Mouse (Mus musculus): ENCODE results near the gene Fam114a1. TPM values are rescaled to one million over a fixed set of nuclear protein-coding genes. Genes with fewer than 3 reads are reported as not detected.

Gene Fam114a1
- total and polyA plus RNA-seq, 3 experiments, result 0.05 TPM; not detected in 2

GRCm38 (mm10) chr5:64958991-64959842, 10.7 kb upstream of the Fam114a1 start:
- TF ChIP-seq GATA1 (IDR thresholded peaks at IDR 0.05; ENCODE audit: borderline replicate concordance, low read length) (no peak), POLR2AphosphoS5 (IDR thresholded peaks at IDR 0.05; ENCODE audit: insufficient replicate concordance, low read depth, low read length) (no peak), GATA2 (IDR thresholded peaks at IDR 0.05; ENCODE audit: borderline replicate concordance, low read depth, low read length) (no peak), TAL1 (conservative IDR thresholded peaks at IDR 0.05; ENCODE audit: low read depth, low read length) (no peak), CTCF (IDR thresholded peaks at IDR 0.05; ENCODE audit: low read depth, low read length) (no peak)
- DNase-seq (ENCODE audit: low spot score) (no peak), ATAC-seq (ENCODE audit: extremely low read depth, insufficient number of reproducible peaks, low FRiP score, poor library complexity, severe bottlenecking) (no peak)
- Histone ChIP-seq H3K4me3 (ENCODE audit: low read depth, low read length) (no peak overlapping the region), H3K9me3 (replicated peaks) (no peaks in the 10 kb centered on the region), H3K36me3 (replicated peaks) (no peaks in the 10 kb centered on the region), H3K4me1 (ENCODE audit: insufficient read depth, low read depth, low read length) (no peaks in the 10 kb centered on the region), H3K27me3 (ENCODE audit: insufficient read depth, low read length) (0 out of 2 replicates have a peak, but pooled peaks cover 3% of the 10 kb centered on the region)

GRCm38 (mm10) chr5:64959843-64960230, 10.0 kb upstream of the Fam114a1 start, which contains the start of gene Tlr6:
TSS of gene Tlr6 (minus strand) at chr5:64960097.
- Histone ChIP-seq H3K4me1 (ENCODE audit: insufficient read depth, low read depth, low read length) (no peaks in the 10 kb centered on the region), H3K27me3 (ENCODE audit: insufficient read depth, low read length) (0 out of 2 replicates have a peak, but pooled peaks cover 3% of the 10 kb centered on the region), H3K9me3 (replicated peaks) (no peaks in the 10 kb centered on the region), H3K36me3 (replicated peaks) (no peaks in the 10 kb centered on the region), H3K4me3 (ENCODE audit: low read depth, low read length) (no peak within 1 kb of the TSS)
- ATAC-seq (ENCODE audit: extremely low read depth, insufficient number of reproducible peaks, low FRiP score, poor library complexity, severe bottlenecking), result no peak
- TF ChIP-seq CTCF (IDR thresholded peaks at IDR 0.05; ENCODE audit: low read depth, low read length) (peak; percentile 66), TAL1 (conservative IDR thresholded peaks at IDR 0.05; ENCODE audit: low read depth, low read length) (no peak)
- DNase-seq (ENCODE audit: low spot score), result peak; percentile 15

GRCm38 (mm10) chr5:64960857-64961391, 8.9 kb upstream of the Fam114a1 start:
- TF ChIP-seq TAL1 (conservative IDR thresholded peaks at IDR 0.05; ENCODE audit: low read depth, low read length), result no peak
- TF ChIP-seq GATA2 (IDR thresholded peaks at IDR 0.05; ENCODE audit: borderline replicate concordance, low read depth, low read length), result no peak
- TF ChIP-seq GATA1 (IDR thresholded peaks at IDR 0.05; ENCODE audit: borderline replicate concordance, low read length), result no peak
- TF ChIP-seq POLR2AphosphoS5 (IDR thresholded peaks at IDR 0.05; ENCODE audit: insufficient replicate concordance, low read depth, low read length), result no peak
- TF ChIP-seq CTCF (IDR thresholded peaks at IDR 0.05; ENCODE audit: low read depth, low read length), result no peak
- Histone ChIP-seq H3K4me1 (ENCODE audit: insufficient read depth, low read depth, low read length) (no peaks in the 10 kb centered on the region), H3K27me3 (ENCODE audit: insufficient read depth, low read length) (0 out of 2 replicates have a peak, but pooled peaks cover 3% of the 10 kb centered on the region), H3K9me3 (replicated peaks) (no peaks in the 10 kb centered on the region), H3K4me3 (ENCODE audit: low read depth, low read length) (no peak overlapping the region), H3K36me3 (replicated peaks) (no peaks in the 10 kb centered on the region)
- no peak for DNase-seq (ENCODE audit: low spot score)
- ATAC-seq (ENCODE audit: extremely low read depth, insufficient number of reproducible peaks, low FRiP score, poor library complexity, severe bottlenecking), result no peak; the same call in 1 of the 2 replicates

GRCm38 (mm10) chr5:64963271-64963670, 6.6 kb upstream of the Fam114a1 start:
- Histone ChIP-seq H3K4me1 (ENCODE audit: insufficient read depth, low read depth, low read length) (no peaks in the 10 kb centered on the region), H3K4me3 (ENCODE audit: low read depth, low read length) (no peak overlapping the region), H3K36me3 (replicated peaks) (no peaks in the 10 kb centered on the region), H3K27me3 (ENCODE audit: insufficient read depth, low read length) (0 out of 2 replicates have a peak, but pooled peaks cover 3% of the 10 kb centered on the region), H3K9me3 (replicated peaks) (no peaks in the 10 kb centered on the region)
- ATAC-seq (ENCODE audit: extremely low read depth, insufficient number of reproducible peaks, low FRiP score, poor library complexity, severe bottlenecking) (no peak), DNase-seq (ENCODE audit: low spot score) (no peak)
- TF ChIP-seq CTCF (IDR thresholded peaks at IDR 0.05; ENCODE audit: low read depth, low read length) (no peak), GATA2 (IDR thresholded peaks at IDR 0.05; ENCODE audit: borderline replicate concordance, low read depth, low read length) (no peak), POLR2AphosphoS5 (IDR thresholded peaks at IDR 0.05; ENCODE audit: insufficient replicate concordance, low read depth, low read length) (no peak), GATA1 (IDR thresholded peaks at IDR 0.05; ENCODE audit: borderline replicate concordance, low read length) (no peak)

- Histone ChIP-seq H3K27me3 (ENCODE audit: insufficient read depth, low read length) (0 out of 2 replicates have a peak, but pooled peaks cover 3% of the 10 kb centered on the region), H3K9me3 (replicated peaks) (no peaks in the 10 kb centered on the region), H3K4me1 (ENCODE audit: insufficient read depth, low read depth, low read length) (no peaks in the 10 kb centered on the region), H3K4me3 (ENCODE audit: low read depth, low read length) (no peak overlapping the region), H3K36me3 (replicated peaks) (no peaks in the 10 kb centered on the region)
- no peak for ATAC-seq (ENCODE audit: extremely low read depth, insufficient number of reproducible peaks, low FRiP score, poor library complexity, severe bottlenecking)
- DNase-seq (ENCODE audit: low spot score), result no peak
- no peak for TF ChIP-seq GATA2 (IDR thresholded peaks at IDR 0.05; ENCODE audit: borderline replicate concordance, low read depth, low read length)
- TF ChIP-seq TAL1 (conservative IDR thresholded peaks at IDR 0.05; ENCODE audit: low read depth, low read length), result no peak
- TF ChIP-seq CTCF (IDR thresholded peaks at IDR 0.05; ENCODE audit: low read depth, low read length), result no peak
- no peak for TF ChIP-seq POLR2AphosphoS5 (IDR thresholded peaks at IDR 0.05; ENCODE audit: insufficient replicate concordance, low read depth, low read length)
- TF ChIP-seq GATA1 (IDR thresholded peaks at IDR 0.05; ENCODE audit: borderline replicate concordance, low read length), result no peak
Observed at GRCm38 (mm10) chr5:64963735-64964134, 6.1 kb upstream of the Fam114a1 start.
